Mouse (Mus musculus) left cerebral cortex, postnatal 10 days (tissue): ENCODE data around the gene Tcl1. TPM values are rescaled to one million over a fixed set of nuclear protein-coding genes. Genes with fewer than 3 reads are reported as not detected.
A peak's percentile ranks its signal among the peaks of the same experiment; 100 is the strongest.
"Not testable (repeated sequence)": the region's sequence is repeated elsewhere in the genome, so short reads cannot be mapped to it uniquely, and the experiment has no call there.

Source experiments
- DNase-seq, 2 experiments: peaks; one replicate each; pipeline ENCODE4 v3.0.0; 2021 to 2022; ENCODE audit warnings: low spot score in 2 of 2, mixed read lengths in 1 of 2; ENCODE audit errors: extremely low spot score in 1 of 2
- intact Hi-C: fragments of 180-260 bp; cut with DNase I; formaldehyde crosslinking; loops from one replicate; pipeline ENCODE4 v1.15.1; 2025
- total RNA-seq, 2 experiments: library from RNA; stranded (reverse); gene quantifications; 2 replicates each; pipeline ENCODE4 v1.2.3; 2021

Gene Tcl1
- not detected for total RNA-seq

DNA sequence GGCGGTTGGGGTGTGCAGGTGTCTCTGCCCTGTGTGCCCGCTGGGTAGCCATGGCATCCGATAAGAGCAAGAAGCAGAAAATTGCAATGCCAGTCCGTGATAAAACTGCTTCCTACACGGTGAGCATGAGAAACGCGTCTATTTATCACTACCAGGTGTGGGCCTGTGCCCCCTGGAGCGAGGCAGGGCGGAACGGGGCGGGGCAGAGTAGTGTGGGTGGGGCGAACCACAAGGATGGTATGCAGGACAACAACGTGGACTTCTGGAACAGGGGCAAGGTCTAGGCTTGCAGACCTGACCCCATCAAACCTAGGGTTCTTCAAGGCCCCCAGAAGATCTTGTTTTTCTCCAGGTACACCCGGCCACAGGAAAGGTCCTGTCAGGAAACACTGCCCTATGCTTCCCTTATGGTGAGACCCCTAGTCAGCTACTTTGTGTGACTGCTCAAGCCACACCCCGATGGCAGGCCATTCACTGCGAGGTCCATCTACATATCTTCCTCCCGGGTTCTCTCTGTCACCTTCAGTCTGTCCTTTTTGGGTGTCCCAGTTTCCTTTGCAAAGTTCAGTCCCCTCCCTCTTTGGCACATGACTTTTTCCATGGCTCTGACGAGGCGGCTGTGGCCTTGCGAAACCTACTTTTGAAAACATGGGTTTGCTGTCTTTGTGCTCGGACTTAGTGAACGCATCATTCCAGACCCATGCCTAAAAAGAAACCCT, at the start of gene Tcl1:
Gene Tcl1, minus strand, starts transcription at position 193 of the 719 bp plus-strand sequence.
- intact Hi-C loops = no loop called here
- no peak for DNase-seq

DNA sequence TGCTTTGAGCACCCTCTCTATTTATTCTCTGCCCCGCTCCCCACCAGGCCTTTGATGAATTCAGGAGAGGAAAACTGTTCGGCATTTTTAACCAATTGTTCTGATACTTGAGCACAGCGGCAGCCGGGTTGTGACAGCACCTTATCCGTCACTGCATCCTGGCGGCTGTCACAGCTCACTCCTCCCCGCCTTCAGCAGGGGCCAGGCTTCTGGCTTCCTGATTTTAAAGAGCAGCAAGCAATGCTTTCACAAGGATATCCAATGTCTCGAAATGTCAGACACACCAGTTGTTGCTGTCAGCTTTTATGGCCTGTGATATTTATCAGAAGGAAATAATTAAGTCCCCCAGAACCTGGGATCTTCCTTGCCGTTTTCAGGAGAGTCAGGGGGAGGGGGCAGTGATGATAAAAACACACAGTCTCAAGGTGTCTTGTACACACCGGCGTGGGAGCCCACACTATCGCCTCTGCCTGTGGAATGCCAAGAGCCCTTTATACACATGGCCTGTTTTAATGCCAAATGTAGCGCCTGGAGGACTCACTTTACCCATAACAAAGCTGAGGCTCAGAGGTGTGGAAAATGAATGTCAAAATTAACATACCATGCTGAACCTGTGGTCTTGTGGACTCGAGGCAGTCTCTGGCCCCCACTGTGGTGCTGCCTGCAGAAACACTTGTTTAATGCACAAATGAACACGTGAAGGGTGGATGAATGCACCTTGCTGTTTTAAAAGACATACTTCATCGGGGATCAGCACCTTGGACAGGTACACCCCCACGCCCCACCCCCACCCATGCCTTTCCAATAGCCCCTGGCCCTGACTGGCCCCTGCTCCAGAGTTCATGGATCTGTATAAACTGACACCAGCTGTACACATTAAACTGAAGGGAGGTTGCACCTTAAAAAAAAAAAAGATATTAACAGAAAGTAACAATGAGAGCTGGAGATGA, 48.7 kb upstream of the Tcl1 start:
- DNase-seq = no peak
- intact Hi-C loops = no loop called here

DNA sequence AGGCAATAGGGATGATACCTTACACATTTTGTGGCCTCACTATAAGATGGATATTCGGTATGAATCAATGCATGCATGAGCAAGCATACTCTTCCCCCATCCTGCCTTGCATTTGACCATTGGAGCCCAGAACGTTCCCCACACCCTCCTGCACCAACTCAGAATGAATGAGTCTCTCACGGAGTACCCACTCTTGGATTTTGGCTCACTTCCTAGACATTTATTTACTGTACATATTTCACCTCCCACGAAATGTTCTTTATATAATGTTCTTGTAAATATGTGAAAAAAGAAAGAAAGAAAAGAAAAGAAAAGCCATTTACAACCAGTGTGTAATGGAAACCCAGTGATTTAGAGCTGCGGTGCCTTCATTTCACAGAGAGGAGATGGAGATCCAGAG, 44.5 kb upstream of the Tcl1 start:
- intact Hi-C loops = no loop called here
- no peak for DNase-seq

- no peak for DNase-seq
- intact Hi-C loops = no loop called here
Measured at GRCm38 (mm10) chr12:105266096-105266495, 43.5 kb upstream of the Tcl1 start.

GRCm38 (mm10) chr12:105259221-105259620, 36.6 kb upstream of the Tcl1 start:
- no peak for DNase-seq
- intact Hi-C loops = no loop called here

DNA sequence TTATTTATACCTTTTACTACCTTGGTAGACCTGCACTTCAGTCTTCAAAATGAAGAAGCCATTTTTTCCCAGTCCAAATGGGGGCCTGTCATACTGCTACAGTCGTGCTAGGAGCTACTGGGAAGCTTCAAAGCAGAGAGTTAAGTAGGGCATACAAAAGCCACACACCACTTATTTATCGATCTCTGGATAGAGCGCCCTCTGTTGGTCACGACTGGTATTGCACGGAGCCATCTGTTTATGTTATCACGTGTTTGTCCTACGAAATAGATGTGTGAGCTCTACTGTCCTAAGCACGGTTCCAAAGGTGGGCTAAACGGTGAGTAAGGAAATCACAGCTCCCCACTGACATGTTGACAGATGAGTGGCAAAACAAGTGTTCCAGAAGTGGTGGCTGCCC, 36.2 kb upstream of the Tcl1 start:
- intact Hi-C loops = no loop called here
- DNase-seq = no peak

- intact Hi-C loops = no loop called here
- no peak for DNase-seq
Measured at GRCm38 (mm10) chr12:105253796-105254195, 31.2 kb upstream of the Tcl1 start.

DNA sequence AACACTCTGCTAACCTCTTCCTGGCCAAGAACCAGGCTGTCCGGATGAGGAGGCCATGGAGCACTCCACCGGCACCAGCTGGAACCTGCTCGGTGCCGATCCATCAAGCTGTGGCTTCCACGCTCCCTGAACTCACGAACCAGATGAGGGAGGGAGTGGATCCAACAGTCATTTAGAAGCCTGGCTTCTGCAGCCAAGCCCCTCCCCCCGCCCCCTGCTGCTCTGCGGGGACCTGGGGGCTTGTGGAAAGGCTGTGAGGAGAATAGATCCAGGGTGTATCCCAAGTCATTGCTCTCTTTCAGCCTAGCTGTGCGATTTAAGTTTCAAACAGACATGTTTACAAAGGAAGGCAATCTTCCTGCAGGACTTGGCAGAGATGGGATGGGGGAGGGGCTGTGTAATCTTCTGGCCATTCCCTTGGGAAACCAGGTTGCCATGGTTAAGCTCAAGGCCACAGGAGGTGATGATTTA, 26.2 kb upstream of the Tcl1 start:
- intact Hi-C loops = no loop called here
- peak in 1 of 2 experiments; percentile 56 for DNase-seq

GRCm38 (mm10) chr12:105239060-105239459, 16.5 kb upstream of the Tcl1 start:
- no peak for DNase-seq
- intact Hi-C loops = no loop called here

- intact Hi-C loops = no loop called here
- no peak for DNase-seq
Measured at GRCm38 (mm10) chr12:105235091-105235490, 12.5 kb upstream of the Tcl1 start.

GRCm38 (mm10) chr12:105234362-105234761, 11.8 kb upstream of the Tcl1 start:
- no peak for DNase-seq
- intact Hi-C loops = no loop called here

DNA sequence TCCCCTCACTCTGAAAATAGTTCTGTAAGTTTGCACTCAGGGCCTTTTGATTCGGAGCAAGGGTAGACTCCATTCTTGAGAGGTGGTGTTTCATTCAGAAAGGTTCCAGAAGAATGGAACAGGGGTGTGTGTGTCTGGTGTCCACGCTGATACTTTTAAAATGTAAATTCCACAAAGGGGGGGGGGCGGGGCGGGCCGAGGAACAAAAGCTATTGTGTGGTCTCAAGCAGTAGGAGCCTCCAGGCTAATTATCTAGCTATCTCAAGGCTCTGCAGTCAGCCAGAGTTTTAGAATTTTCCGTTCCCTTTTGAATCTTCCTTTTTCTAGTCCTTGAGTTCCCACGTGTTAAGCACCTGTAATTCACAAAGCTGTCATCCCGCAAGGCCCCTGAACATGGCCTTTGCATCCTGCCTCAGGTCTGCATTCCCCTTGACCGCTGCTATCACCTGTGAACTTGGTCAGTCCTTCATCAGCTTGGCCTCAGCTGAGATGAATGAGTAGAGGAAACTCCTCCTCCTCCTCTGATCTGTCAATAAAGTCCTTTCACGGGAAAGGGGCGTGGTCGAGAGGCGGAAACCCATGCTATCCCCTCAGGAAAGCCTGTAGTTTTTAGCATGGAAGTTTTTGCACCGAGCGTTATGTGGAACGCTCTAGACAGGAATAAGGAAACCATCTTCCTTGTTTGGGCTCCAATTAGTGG, 2.2 kb upstream of the Tcl1 start:
- intact Hi-C loops = no loop called here
- DNase-seq = no peak

DNA sequence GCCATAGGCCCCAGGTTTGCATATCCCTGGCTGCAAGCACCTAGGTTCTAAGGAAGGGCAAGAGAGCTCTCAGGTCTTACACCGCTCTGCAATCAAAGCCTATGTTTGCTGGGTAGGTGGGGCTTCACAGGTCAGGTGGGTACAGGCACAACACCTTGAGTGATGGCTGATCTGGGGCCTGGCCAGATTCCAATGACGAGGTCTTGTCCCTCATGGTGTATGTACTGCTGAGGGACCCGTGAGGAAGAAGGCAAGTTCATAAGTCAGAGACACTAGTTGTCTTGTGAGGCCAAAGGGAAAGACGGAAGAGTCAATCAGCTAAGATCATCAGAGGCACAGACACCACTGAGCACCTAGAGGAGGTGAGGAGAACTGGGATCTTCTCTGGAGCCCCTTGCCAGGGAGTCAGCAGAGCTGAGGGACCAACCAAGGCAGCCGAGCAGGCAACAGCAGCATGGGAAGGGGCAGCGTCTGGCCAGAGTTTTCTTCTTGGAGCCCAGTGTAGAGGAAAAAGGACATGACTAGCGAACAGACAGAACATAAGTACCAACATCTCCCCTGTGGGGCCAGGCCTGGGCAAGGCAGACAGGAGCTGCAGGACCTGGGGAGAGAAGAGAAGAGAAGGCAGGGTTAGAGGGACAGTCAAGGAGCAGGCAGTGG, 5.4 kb downstream of the Tcl1 start:
- intact Hi-C loops = no loop called here
- DNase-seq = no peak

DNA sequence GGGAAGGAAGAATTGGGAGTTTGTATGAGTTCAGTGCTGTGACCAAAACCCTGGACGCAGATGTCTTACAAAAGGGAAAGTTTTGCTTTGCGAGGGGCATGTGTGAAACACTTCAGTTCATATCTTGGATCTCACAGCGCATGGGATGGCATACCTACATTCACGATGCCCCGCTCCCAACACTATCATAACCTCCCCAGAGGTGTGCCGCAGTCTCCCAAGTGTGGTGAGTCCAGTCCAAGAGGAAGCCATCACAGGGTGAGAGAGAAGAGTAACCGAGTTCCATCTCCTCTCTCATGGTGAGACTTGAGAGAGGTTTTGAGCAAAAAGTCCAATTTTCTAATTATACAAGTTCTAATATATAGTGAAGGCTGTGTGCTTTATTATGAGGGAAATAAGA, 13.4 kb downstream of the Tcl1 start:
- no peak for DNase-seq
- intact Hi-C loops = no loop called here

DNA sequence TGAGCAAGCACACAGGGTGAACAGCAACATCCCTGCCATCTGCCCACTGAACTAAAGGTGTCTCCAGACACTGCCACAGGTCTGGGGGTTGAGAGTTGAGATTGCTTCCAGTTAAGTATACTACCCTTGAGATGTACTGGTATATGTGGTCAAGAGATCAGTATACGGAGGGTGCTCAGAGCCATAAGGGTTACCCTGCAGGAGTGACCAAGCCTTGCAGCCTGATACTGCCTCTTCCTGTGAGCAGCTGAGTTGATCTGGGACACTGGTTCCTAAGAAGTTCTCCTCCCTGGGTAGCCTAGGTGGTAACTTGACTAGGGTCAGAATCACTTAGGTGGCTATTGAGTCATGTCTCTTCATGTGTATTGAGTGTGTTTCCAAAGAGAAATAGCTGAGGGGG, 14.2 kb downstream of the Tcl1 start:
- intact Hi-C loops = no loop called here

GRCm38 (mm10) chr12:105207071-105207470, 15.5 kb downstream of the Tcl1 start:
- DNase-seq = no peak
- intact Hi-C loops = no loop called here

More for the DNA sequence above, 14.2 kb downstream of the Tcl1 start:
- no peak for DNase-seq

GRCm38 (mm10) chr12:105201657-105202056, 20.9 kb downstream of the Tcl1 start, which contains the start of gene Tcl1b4:
Gene Tcl1b4, plus strand, starts transcription at chr12:105201957.
- DNase-seq, intact Hi-C loops: not testable (repeated sequence)

DNA sequence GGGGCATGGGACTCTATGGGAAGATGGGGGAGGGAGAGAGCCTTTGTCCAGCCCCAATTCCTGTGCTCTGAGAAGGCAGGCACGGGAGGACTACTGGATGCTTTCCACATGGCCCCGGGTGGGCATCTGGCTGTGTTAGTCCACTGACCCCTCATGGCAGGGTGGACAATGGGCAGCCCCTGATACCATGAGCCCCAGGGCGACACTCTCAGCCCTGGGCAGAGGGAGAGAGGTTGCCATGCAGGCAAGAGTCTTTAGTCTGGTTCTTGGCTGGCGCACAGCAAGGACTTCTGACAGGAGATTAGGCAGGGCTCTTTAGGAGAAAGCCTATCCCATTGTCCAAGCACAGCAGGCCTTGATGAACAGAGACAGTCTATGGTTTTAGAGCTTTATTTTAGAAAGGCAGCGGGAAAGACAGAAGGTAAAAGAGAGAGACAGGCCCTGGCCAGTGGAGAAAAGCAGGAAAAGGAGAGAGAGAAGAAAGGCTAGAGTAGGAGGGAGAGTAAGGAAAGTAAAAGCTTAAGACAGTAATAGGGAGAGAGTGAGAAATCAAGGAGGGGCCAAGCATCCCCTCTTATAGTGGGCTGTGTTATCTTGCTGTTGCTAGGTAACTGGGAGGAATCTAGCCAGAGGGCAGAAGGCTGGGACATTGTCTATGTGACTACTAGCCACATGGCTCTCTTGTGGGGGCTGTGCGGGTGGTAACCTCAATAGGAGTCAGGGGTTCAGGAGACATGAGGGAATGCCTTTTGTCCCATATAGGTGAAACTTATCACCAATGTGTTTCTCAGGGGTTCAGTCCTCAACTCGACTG, 22.7 kb downstream of the Tcl1 start:
- intact Hi-C loops = not testable (repeated sequence)

More for the DNA sequence above, 22.7 kb downstream of the Tcl1 start:
- DNase-seq = not testable (repeated sequence)
